ENCODE assay signal across 9 mouse cellular contexts in the genomic region with DNA sequence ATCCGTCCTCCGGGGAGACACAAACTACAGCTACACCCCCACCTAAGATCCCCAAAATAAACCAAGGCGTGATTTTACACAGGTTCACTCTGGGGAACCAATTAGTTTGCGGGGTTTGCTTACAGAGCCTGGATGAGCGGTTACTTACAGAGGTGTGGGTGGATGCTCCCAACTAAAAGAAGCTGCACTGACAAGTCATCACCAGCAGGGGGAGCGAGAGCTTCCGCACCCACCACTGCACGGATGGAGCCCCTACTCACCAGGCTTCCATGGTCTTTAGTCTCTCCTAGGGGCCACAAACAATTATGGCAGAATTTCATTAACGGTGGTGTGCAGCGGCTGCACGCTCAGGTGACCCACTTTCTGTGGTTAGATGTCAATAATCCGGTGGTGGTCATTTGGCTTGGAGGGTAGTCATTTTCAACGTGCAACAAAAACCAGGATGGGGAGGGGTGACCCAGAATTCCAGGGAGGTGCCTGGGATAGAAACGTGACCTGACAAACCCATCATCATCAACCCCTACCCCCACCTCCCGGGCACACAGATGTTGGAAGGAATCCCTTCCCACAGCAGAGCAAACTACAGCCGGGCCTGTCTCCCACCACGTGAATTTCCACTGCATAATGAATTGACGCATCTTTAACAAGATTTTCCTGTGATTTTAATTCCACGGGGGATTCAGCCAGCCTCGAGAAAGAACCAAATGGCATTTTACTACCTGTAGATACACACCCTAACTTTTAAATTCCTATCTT.
DNase-seq lines count a peak whose midpoint lies in the region; ATAC-seq and TF ChIP-seq lines count a peak whose summit lies in the region.
"Had no signal": no experiment of that assay in that cellular context is flagged by ENCODE, and none has a peak within 500 bp of the region (broad histone marks: within the 10 kb centered on the region; RNA-seq: fewer than 3 reads in every experiment).

No protein-coding gene starts in this region.

- 45% methylated on average over 20 of the region's 20 CpGs for WGBS in kidney, adult 2 months
- 61% methylated on average over 20 of the region's 20 CpGs for WGBS in hindbrain, embryonic 11.5 days
- WGBS in midbrain, embryonic 12.5 days, result 61% methylated on average over 20 of the region's 20 CpGs

- H3K9me3 ChIP-seq in hindbrain, embryonic 11.5 days (ENCODE audit: control insufficient read depth, low read length), result no peaks in the 10 kb centered on the region
- no peaks in the 10 kb centered on the region for H3K9me3 ChIP-seq in midbrain, embryonic 12.5 days

- no peak; the same call in 1 of the 2 replicates for TF ChIP-seq CTCF in kidney, adult 2 months (conservative IDR thresholded peaks at IDR 0.05; ENCODE audit: insufficient read depth, insufficient read length, low read depth, low read length)

- DNase-seq in kidney, postnatal 4 days, result peak; percentile 49 to 52
- DNase-seq in kidney, adult 2 months, result no peak
- DNase-seq in cerebellum, adult 9-11 months, result peak; percentile 72
- DNase-seq in hindbrain, embryonic 11.5 days (ENCODE audit: low spot score), result peak; percentile 58
- no peak for DNase-seq in ovary, adult 18-20 months (ENCODE audit: low spot score)
- DNase-seq in kidney, adult 9 months, result no peak

- no peaks in the 10 kb centered on the region for H3K4me1 ChIP-seq in kidney, adult 2 months (ENCODE audit: control insufficient read depth, insufficient read depth, low read length)
- H3K4me1 ChIP-seq in hindbrain, embryonic 11.5 days (replicated peaks; ENCODE audit: control insufficient read depth, insufficient read depth, low read length), result peaks cover 2% of the 10 kb centered on the region; the same call in 1 of the 2 replicates
- H3K4me1 ChIP-seq in midbrain, embryonic 12.5 days, result peaks cover 2% of the 10 kb centered on the region; the same call in 1 of the 2 replicates

- no peak for TF ChIP-seq POLR2A in kidney, adult 2 months (IDR thresholded peaks at IDR 0.05; ENCODE audit: low read depth, low read length)

- no peak overlapping the region for H3K4me2 ChIP-seq in hindbrain, embryonic 11.5 days (replicated peaks; ENCODE audit: low read depth, low read length)
- peak overlapping the region; percentile 7; the same call in 1 of the 2 replicates for H3K4me2 ChIP-seq in midbrain, embryonic 12.5 days (replicated peaks)

- H3K36me3 ChIP-seq in kidney, adult 2 months (ENCODE audit: control insufficient read depth, insufficient read depth, low read length), result no peaks in the 10 kb centered on the region
- H3K36me3 ChIP-seq in hindbrain, embryonic 11.5 days (ENCODE audit: control insufficient read depth, insufficient read depth, low read length), result no peaks in the 10 kb centered on the region
- H3K36me3 ChIP-seq in midbrain, embryonic 12.5 days, result no peaks in the 10 kb centered on the region

- H3K27me3 ChIP-seq in kidney, adult 2 months (replicated peaks; ENCODE audit: control insufficient read depth, insufficient read depth, low read length), result no peaks in the 10 kb centered on the region; the same call in 1 of the 2 replicates
- H3K27me3 ChIP-seq in hindbrain, embryonic 11.5 days (ENCODE audit: control insufficient read depth, insufficient read depth, low read length), result no peaks in the 10 kb centered on the region
- no peaks in the 10 kb centered on the region for H3K27me3 ChIP-seq in midbrain, embryonic 12.5 days

- no peak overlapping the region for H3K4me3 ChIP-seq in kidney, adult 2 months (ENCODE audit: insufficient read depth, low read depth, low read length)
- H3K4me3 ChIP-seq in hindbrain, embryonic 11.5 days (ENCODE audit: low read depth, low read length), result no peak overlapping the region
- H3K4me3 ChIP-seq in midbrain, embryonic 12.5 days, result no peak overlapping the region

- ATAC-seq in hindbrain, embryonic 11.5 days (ENCODE audit: low FRiP score), result no peak
- peak; percentile 54; the same call in 1 of the 2 replicates for ATAC-seq in midbrain, embryonic 12.5 days (ENCODE audit: low FRiP score, low read depth)
- no peak for ATAC-seq in erythroblast, adult 5-6 weeks (replicated peaks; ENCODE audit: low FRiP score, poor library complexity, severe bottlenecking)

- H3K9ac ChIP-seq in hindbrain, embryonic 11.5 days (ENCODE audit: low read depth, low read length), result no peak overlapping the region
- H3K9ac ChIP-seq in midbrain, embryonic 12.5 days (replicated peaks), result no peak overlapping the region

- no peak overlapping the region for H3K27ac ChIP-seq in kidney, adult 2 months (ENCODE audit: insufficient read depth, low read depth, low read length)
- H3K27ac ChIP-seq in hindbrain, embryonic 11.5 days (ENCODE audit: low read depth, low read length), result no peak overlapping the region
- 0 out of 2 replicates have a peak overlapping the region, but pooled peaks have one; percentile 7 for H3K27ac ChIP-seq in midbrain, embryonic 12.5 days (replicated peaks)
- H3K27ac ChIP-seq: macrophage had no signal

Comparison
In these comparisons a context has a peak if more than half of its experiments do, and no peak if none do; other contexts are left out.
1. DNase-seq: peak in kidney, postnatal 4 days (2 of 2), cerebellum, adult 9-11 months (single experiment) and hindbrain, embryonic 11.5 days (single experiment); none in kidney, adult 2 months (single experiment), ovary, adult 18-20 months (single experiment) and kidney, adult 9 months (single experiment).